Mouse (Mus musculus) limb, embryonic 11.5 days (tissue): ENCODE data around the gene Tab2. TPM values are rescaled to one million over a fixed set of nuclear protein-coding genes. Genes with fewer than 3 reads are reported as not detected.

Experiments used
- ATAC-seq: fragments of 200-750 bp; cut with Nextera tagmentation; 2 replicates; pipeline ENCODE4 v1.8.0; 2017; ENCODE audit warnings: low read depth; ENCODE audit not compliant: insufficient number of reproducible peaks, low FRiP score, low TSS enrichment
- DNase-seq: peaks from one replicate; pipeline ENCODE4 v3.0.0-alpha.2; 2015; ENCODE audit warnings: low spot score
- H3K27ac ChIP-seq: fragments of 300-500 bp; sonication (generic); replicated peaks from 2 replicates; pipeline ENCODE4 v1.5.1; 2014; ENCODE audit warnings: low read depth, mild to moderate bottlenecking, low read length
- H3K27me3 ChIP-seq: fragments of 300-500 bp; sonication (generic); 2 replicates; pipeline ENCODE4 v1.6.1; 2014; ENCODE audit warnings: mild to moderate bottlenecking, low read length, mixed read lengths; ENCODE audit not compliant: control insufficient read depth, insufficient read depth
- H3K36me3 ChIP-seq: fragments of 300-500 bp; sonication (generic); 2 replicates; pipeline ENCODE4 v1.6.1; 2014; ENCODE audit warnings: mild to moderate bottlenecking, low read length, moderate library complexity, mixed read lengths; ENCODE audit not compliant: control insufficient read depth, insufficient read depth
- H3K4me1 ChIP-seq: fragments of 300-500 bp; sonication (generic); 2 replicates; pipeline ENCODE4 v1.6.1; 2014; ENCODE audit warnings: low read length, mixed read lengths; ENCODE audit not compliant: control insufficient read depth, insufficient read depth
- H3K4me2 ChIP-seq: fragments of 300-500 bp; sonication (generic); 2 replicates; pipeline ENCODE4 v1.6.1; 2014; ENCODE audit warnings: low read depth, mild to moderate bottlenecking, moderate library complexity; ENCODE audit not compliant: severe bottlenecking
- H3K4me3 ChIP-seq: fragments of 300-500 bp; sonication (generic); 2 replicates; pipeline ENCODE4 v1.5.1; 2014; ENCODE audit warnings: low read depth, low read length
- H3K9ac ChIP-seq: fragments of 300-500 bp; sonication (generic); 2 replicates; pipeline ENCODE4 v1.6.1; 2014; ENCODE audit warnings: mild to moderate bottlenecking, low read length
- H3K9me3 ChIP-seq: fragments of 300-500 bp; sonication (generic); 2 replicates; pipeline ENCODE4 v1.6.1; 2016; ENCODE audit warnings: low read length; ENCODE audit not compliant: control insufficient read depth
- WGBS: fragments of 180-500 bp; shearing (Covaris S2); extraction: QIAGEN DNeasy Blood & Tissue Kit; methylation state at CpG from one replicate; pipeline ENCODE4 v1.1.7; 2014; 5-methylcytosine and 5-hydroxymethylcytosine counted together
- polyA plus RNA-seq: library from polyadenylated mRNA; unstranded; fragments of >200 nt; fragmentation: Nextera tagmentation; extraction: Ambion mirVana; gene quantifications from 2 replicates; pipeline ENCODE4 v1.2.1, GENCODE M21; 2014

Tab2 gene
- polyA plus RNA-seq = 30.3 and 30.8 TPM in 2 replicates

DNA sequence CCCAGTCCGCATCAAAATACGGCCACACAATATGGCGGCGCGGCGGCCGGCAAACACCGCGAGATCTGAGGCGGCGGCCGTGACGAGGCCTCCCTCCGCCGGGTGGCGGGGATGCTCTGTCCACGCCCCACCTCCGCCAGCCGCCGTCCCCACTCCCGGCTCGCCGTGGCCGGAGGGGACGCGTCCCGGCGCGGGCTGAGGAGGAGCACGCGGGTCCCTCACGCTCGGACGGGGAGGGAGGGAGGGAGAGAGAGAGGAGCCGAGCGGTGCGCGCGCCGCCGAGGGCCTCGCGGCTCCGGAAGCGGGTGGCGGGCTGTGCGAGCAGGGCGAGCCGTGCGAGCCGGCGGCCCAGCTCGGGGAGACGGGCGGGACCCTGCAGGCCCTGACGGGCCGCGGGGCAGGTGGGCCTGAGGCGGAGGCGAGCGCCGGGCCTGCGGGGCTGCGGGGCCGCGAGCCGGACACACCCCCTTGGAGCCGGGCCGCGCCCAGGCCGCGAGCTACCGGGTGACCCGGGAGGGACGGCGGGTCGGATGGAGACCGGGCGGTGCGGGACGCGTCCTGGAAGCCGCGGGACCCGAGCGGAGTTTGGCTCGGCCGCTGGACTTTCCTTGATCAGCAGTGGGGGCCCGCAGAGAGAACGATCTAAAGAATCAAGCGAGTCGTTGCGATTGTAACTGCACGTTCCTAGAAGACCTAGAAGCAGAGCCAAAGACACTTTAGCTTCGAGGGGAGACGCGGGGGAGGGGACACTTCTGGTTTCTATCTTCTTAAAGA is at the start of gene Tab2:
Gene Tab2 (minus strand): TSS at position 3 of the 774 bp plus-strand sequence.
- ATAC-seq (peak; percentile 96), DNase-seq (peak; percentile 93)
- Histone ChIP-seq H3K36me3 (no peaks in the 10 kb centered on the region), H3K4me1 (peaks cover 3% of the 10 kb centered on the region; the same call in 1 of the 2 replicates), H3K4me3 (peak within 1 kb of the TSS; percentile 98), H3K9me3 (no peaks in the 10 kb centered on the region), H3K27ac (peak within 1 kb of the TSS; percentile 92), H3K4me2 (peak within 1 kb of the TSS; percentile 85), H3K9ac (peak within 1 kb of the TSS; percentile 86), H3K27me3 (no peaks in the 10 kb centered on the region)
- WGBS = under 1% methylated on average over 76 of the region's 97 CpGs

DNA sequence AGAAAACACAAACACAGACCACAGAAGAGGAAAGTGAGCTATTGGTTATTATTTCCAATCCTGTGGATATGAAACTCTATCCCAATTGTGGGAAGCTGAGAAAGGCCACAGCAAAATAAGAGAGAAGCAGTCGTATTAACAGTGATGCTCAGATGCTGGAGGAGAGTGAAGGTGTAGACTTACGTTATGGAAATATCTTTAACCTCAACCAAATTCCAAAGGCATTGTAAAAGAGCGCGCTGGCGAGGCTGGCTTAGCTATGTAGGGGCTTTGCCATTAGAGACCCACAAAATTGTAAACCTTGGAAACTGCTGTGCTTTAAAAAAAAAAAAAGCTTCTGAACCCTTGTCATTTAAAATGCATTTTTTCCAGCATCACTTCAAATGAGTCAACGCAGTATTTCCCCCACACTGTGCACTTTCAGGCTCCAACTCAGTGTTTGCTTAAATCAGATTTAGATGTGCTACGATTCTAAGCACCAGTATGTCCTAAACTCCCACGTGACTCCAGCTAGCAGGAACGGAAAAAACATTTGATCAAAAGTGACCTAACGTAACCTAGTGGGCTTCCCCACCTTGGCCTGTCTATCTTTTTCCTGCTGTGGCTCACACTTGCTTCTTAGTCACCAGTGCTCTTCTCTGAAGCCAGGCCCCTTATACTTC is 36.4 kb upstream of the Tab2 start:
- Histone ChIP-seq H3K4me1 (no peaks in the 10 kb centered on the region), H3K27me3 (no peaks in the 10 kb centered on the region), H3K4me2 (no peak overlapping the region), H3K9me3 (no peaks in the 10 kb centered on the region), H3K4me3 (no peak overlapping the region), H3K27ac (no peak overlapping the region), H3K36me3 (no peaks in the 10 kb centered on the region), H3K9ac (no peak overlapping the region)
- WGBS = 74% methylated on average over 10 of the region's 10 CpGs
- no peak for ATAC-seq
- DNase-seq = no peak

DNA sequence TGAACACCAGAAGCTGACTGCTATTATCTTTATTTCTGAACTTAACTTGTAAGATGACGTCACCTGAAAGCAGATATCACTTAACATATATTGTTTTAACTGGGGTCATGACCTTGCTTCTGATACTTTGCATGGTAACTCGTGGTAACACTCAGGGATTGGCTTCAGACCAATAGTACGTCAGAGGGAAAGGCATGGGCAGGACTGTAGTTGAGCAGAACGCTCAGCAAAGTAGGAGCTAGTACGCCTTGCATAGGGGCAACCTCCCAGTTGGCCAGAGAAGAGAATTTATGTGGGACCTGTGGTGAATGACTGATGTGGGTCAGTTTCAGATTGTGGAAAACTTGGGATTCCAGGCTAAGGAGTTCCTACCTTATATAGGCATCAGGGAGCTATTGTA is 35.6 kb upstream of the Tab2 start:
- DNase-seq = no peak
- H3K27ac ChIP-seq = no peak overlapping the region
- 74% methylated on average over 5 of the region's 5 CpGs for WGBS

DNA sequence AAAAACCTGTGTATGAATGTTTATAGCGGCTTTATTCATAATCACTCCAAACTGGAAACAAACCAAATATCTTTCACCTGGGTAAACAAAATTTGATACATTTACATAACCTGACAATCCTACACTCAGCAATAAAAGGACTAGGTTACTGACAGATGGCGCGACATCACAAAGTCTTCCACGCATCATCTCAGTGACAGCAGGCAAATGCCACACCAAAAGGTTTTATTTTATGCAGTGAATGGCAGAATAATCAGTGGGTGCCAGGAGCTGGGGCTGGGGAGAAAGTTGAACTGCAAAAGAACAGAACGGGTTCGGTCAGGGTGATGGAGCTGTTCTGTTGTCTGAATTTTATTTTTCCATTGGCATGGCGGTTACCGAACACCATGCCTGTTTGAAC is 31.5 kb upstream of the Tab2 start:
- no peak overlapping the region for H3K4me2 ChIP-seq
- H3K27ac ChIP-seq = no peak overlapping the region
- 93% methylated on average over 8 of the region's 8 CpGs for WGBS
- no peak for DNase-seq
- no peak overlapping the region for H3K9ac ChIP-seq
- ATAC-seq = no peak
- H3K4me3 ChIP-seq = no peak overlapping the region
- H3K36me3 ChIP-seq = no peaks in the 10 kb centered on the region
- H3K27me3 ChIP-seq = no peaks in the 10 kb centered on the region
- H3K4me1 ChIP-seq = no peaks in the 10 kb centered on the region
- H3K9me3 ChIP-seq = no peaks in the 10 kb centered on the region

More for the DNA sequence above, 35.6 kb upstream of the Tab2 start:
- Histone ChIP-seq H3K4me3 (no peak overlapping the region), H3K4me1 (no peaks in the 10 kb centered on the region), H3K9me3 (no peaks in the 10 kb centered on the region), H3K27me3 (no peaks in the 10 kb centered on the region), H3K36me3 (no peaks in the 10 kb centered on the region), H3K9ac (no peak overlapping the region), H3K4me2 (no peak overlapping the region)
- ATAC-seq = no peak

DNA sequence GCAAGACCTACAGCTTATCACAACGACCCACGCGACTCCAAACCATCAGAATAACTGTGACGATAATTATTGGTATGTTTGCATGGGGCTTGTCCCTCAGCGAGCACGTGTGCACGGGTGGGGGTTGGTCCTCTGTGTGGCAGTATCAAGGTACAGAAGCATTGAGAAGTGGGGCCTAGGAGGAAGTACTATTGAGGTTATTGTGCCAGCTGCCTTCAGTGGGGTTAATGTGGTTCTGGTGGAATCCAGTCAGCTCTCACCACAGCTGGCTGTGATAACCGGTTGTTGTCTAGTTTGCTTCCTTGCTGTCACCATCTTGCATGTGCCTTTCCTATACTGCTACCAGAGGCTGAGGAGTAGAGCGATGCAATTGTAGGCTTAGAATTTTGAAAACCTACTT is 20.4 kb upstream of the Tab2 start:
- Histone ChIP-seq H3K4me1 (no peaks in the 10 kb centered on the region), H3K9me3 (no peaks in the 10 kb centered on the region), H3K9ac (no peak overlapping the region), H3K27me3 (no peaks in the 10 kb centered on the region), H3K4me3 (no peak overlapping the region), H3K36me3 (no peaks in the 10 kb centered on the region), H3K27ac (no peak overlapping the region), H3K4me2 (no peak overlapping the region)
- DNase-seq = no peak
- ATAC-seq = no peak
- 95% methylated on average over 9 of the region's 9 CpGs for WGBS

DNA sequence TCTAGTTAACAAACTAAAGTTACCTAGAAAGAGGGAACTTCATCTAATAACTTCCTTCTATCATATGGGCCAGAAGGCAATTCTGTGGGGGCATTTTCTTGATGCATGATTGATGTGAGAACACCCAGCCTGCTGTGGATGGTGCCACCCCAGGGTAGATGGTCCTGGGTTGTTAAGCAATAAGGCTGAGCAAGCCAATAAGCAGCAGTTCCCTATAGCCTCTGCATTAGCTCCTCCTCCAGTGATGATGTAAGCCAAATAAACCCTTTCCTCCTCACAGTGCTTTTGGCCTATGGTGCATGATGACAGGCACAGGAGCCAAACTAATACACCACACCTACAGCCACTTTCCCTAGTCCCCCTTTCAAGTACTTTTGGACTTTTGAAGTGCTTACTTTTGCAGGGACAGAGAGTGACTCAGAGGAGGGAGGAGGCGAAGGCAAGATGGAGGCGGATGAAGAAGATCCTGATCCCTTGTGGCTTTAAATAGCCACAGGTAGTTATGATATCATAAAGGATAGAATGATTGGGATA is 12.8 kb upstream of the Tab2 start:
- no peak overlapping the region for H3K9ac ChIP-seq
- DNase-seq = no peak
- WGBS = 97% methylated on average over 2 of the region's 2 CpGs
- H3K4me1 ChIP-seq = no peaks in the 10 kb centered on the region
- no peaks in the 10 kb centered on the region for H3K27me3 ChIP-seq
- no peak overlapping the region for H3K4me2 ChIP-seq
- no peak for ATAC-seq
- no peak overlapping the region for H3K4me3 ChIP-seq
- no peaks in the 10 kb centered on the region for H3K9me3 ChIP-seq
- H3K36me3 ChIP-seq = no peaks in the 10 kb centered on the region
- no peak overlapping the region for H3K27ac ChIP-seq

DNA sequence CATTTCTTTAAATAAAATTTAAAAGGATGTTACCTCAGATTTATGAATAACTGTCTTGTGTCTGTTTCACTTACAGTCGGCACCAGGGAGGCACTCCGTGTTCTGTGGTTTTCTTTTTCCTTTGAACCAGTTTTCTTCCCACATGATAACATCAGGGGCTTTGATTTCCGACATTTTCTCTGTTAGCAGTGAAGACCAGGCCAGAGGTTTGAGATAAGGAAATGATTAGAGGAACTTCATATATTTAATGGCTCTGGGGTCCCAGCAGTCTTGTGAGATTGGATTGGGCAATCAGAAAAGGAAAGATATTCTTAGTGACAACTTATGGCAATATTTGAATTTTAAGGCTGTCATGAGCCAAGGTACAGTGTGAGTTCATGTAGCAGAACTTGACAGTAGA is 11.1 kb upstream of the Tab2 start:
- ATAC-seq = no peak
- Histone ChIP-seq H3K4me1 (no peaks in the 10 kb centered on the region), H3K27me3 (no peaks in the 10 kb centered on the region)

DNA sequence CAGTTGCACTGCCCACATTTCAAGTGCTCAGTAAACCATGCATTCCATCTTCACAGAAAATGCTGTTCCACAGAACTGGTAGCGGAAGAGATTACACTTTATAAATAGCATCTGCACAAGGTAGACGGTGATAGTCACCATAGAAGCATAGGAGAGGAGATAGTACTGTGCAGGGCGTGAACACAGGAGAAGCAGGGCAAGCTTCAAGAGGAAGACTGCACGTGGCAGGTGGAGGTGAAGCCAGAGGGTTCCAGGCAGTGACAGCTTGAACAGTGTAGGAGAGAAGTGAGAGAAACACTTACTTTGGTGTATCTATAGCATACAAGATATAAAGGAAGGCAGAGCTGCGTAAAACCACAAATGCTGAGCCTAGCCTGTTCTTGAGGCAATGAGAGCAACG is 3.0 kb upstream of the Tab2 start:
- DNase-seq (no peak), ATAC-seq (no peak)
- no peak overlapping the region for H3K4me2 ChIP-seq
- H3K9me3 ChIP-seq = no peaks in the 10 kb centered on the region
- 82% methylated on average over 6 of the region's 6 CpGs for WGBS
- no peak overlapping the region for H3K4me3 ChIP-seq
- no peak overlapping the region for H3K9ac ChIP-seq
- H3K27ac ChIP-seq = no peak overlapping the region
- no peaks in the 10 kb centered on the region for H3K27me3 ChIP-seq
- peaks cover 5% of the 10 kb centered on the region; the same call in 1 of the 2 replicates for H3K4me1 ChIP-seq
- H3K36me3 ChIP-seq = no peaks in the 10 kb centered on the region

More for the DNA sequence above, 11.1 kb upstream of the Tab2 start:
- Histone ChIP-seq H3K4me3 (no peak overlapping the region), H3K27ac (no peak overlapping the region), H3K9me3 (no peaks in the 10 kb centered on the region), H3K9ac (no peak overlapping the region), H3K36me3 (no peaks in the 10 kb centered on the region), H3K4me2 (no peak overlapping the region)
- no peak for DNase-seq
- 80% methylated on average over 3 of the region's 3 CpGs for WGBS
